Mouse (Mus musculus) neural tube, embryonic 13.5 days (tissue): ENCODE measurements around the gene Fbxo4. TPM values are rescaled to one million over a fixed set of nuclear protein-coding genes. Genes with fewer than 3 reads are reported as not detected.
A peak's percentile ranks its signal among the peaks of the same experiment; 100 is the strongest.

Experiments used
- ATAC-seq: fragments of 200-750 bp; cut with Nextera tagmentation; 2 replicates; pipeline ENCODE4 v1.8.0; 2017; ENCODE audit warnings: low read depth, mild to moderate bottlenecking, moderate TSS enrichment, moderate library complexity
- H3K27ac ChIP-seq: fragments of 300-500 bp; sonication (generic); replicated peaks from 2 replicates; pipeline ENCODE4 v1.5.1; 2015; ENCODE audit warnings: moderate library complexity, mild to moderate bottlenecking, inconsistent platforms
- H3K27me3 ChIP-seq: fragments of 300-500 bp; sonication (generic); 2 replicates; pipeline ENCODE4 v1.6.1; 2015; ENCODE audit warnings: mild to moderate bottlenecking, inconsistent platforms
- H3K36me3 ChIP-seq: fragments of 300-500 bp; sonication (generic); 2 replicates; pipeline ENCODE4 v1.6.1; 2015; ENCODE audit warnings: mild to moderate bottlenecking, inconsistent platforms
- H3K4me1 ChIP-seq: fragments of 300-500 bp; sonication (generic); replicated peaks from 2 replicates; pipeline ENCODE4 v1.6.1; 2015; ENCODE audit warnings: inconsistent platforms
- H3K4me2 ChIP-seq: fragments of 300-500 bp; sonication (generic); 2 replicates; pipeline ENCODE4 v1.6.1; 2015; ENCODE audit warnings: inconsistent platforms, mild to moderate bottlenecking, moderate library complexity
- H3K4me3 ChIP-seq: fragments of 300-500 bp; sonication (generic); 2 replicates; pipeline ENCODE4 v1.5.1; 2015; ENCODE audit warnings: mild to moderate bottlenecking, inconsistent platforms
- H3K9ac ChIP-seq: fragments of 300-500 bp; sonication (generic); 2 replicates; pipeline ENCODE4 v1.6.1; 2015; ENCODE audit warnings: moderate library complexity, mild to moderate bottlenecking, inconsistent platforms
- H3K9me3 ChIP-seq: fragments of 300-500 bp; sonication (generic); 2 replicates; pipeline ENCODE4 v1.6.1; 2016; ENCODE audit warnings: inconsistent platforms
- WGBS: fragments of 180-500 bp; shearing (Covaris S2); methylation state at CpG from one replicate; pipeline ENCODE4 v1.1.7; 2015; 5-methylcytosine and 5-hydroxymethylcytosine counted together
- polyA plus RNA-seq: library from polyadenylated mRNA; unstranded; fragments of >200 nt; fragmentation: Nextera tagmentation; extraction: Ambion mirVana; gene quantifications from 2 replicates; pipeline ENCODE4 v1.2.1, GENCODE M21; 2015

The Fbxo4 gene
- polyA plus RNA-seq = 8.3 and 9.0 TPM in 2 replicates

DNA sequence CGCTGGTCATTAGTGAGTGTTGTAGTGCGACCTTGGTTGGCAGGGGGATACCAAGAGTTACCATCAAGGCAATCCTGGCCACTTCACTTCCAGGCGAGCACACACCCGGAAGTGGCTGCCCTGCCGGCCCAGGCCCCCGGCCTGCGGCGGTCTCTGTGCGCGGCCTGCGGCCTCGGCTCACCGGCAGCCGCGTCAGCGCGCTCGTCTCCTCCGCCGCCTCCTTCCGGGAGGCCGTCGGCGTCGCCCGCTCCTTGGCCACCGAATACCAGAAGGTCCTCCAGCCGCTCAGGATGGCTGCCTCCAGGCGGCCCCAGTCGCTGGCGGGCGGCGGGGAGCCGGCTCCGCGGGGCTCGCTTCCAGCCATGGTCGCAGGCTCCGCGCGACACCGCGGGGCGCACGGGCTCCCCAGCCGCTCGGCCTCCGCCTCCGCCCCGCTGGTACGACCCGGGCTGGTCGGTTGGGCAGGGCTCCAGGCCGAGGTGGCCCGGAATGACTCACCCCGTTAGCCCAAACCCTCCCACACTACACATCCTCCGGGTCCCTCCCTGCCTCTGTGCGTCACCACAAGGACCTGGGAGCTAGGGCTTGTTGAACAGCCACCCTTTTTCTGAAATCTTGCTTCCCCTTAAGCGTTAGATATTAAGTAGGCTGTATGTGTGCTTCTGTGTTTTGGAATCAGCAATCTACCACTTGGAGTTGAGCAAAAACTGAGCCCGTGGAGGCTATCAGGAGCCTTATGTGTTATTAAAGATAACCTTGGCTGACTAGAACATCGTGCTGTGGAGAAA lies at the start of gene Fbxo4:
Fbxo4 (minus strand) TSS at position 513 of the 788 bp plus-strand sequence.
- peak within 1 kb of the TSS; percentile 94 for H3K27ac ChIP-seq
- peak within 1 kb of the TSS; percentile 68 for H3K4me2 ChIP-seq
- peak within 1 kb of the TSS; percentile 58 for H3K4me3 ChIP-seq
- 2% methylated on average over 61 of the region's 61 CpGs for WGBS
- ATAC-seq = peak; percentile 96
- no peaks in the 10 kb centered on the region for H3K9me3 ChIP-seq
- H3K9ac ChIP-seq = peak within 1 kb of the TSS; percentile 84
- H3K27me3 ChIP-seq = no peaks in the 10 kb centered on the region
- H3K4me1 ChIP-seq = peaks cover 7% of the 10 kb centered on the region
- H3K36me3 ChIP-seq = peaks cover 19% of the 10 kb centered on the region

DNA sequence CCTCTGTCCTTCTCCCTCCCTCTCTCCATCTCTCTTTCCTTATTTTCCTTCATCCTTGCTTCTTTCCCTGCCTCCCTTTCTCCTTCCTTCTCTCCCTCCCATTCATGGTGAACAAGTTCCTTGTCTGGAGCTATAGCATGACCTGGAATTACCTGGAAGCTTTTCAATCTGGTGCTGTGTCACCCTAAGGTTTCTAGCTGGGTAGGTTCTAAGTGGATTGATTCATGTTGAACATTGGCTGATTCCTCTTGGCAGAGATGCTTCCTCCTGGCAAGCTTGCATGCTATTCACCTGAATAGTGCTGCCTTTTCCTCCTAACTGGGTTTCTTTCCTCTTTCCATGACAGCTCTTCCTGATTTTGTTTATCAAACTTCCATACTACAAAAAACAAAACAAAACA lies 49.6 kb upstream of the Fbxo4 start:
- H3K27me3 ChIP-seq = no peaks in the 10 kb centered on the region
- H3K9me3 ChIP-seq = no peaks in the 10 kb centered on the region
- no peak overlapping the region for H3K4me2 ChIP-seq
- H3K36me3 ChIP-seq = no peaks in the 10 kb centered on the region
- no peak overlapping the region for H3K9ac ChIP-seq
- no peak overlapping the region for H3K4me3 ChIP-seq
- no peak overlapping the region for H3K27ac ChIP-seq
- H3K4me1 ChIP-seq = peaks cover 27% of the 10 kb centered on the region
- ATAC-seq = no peak

DNA sequence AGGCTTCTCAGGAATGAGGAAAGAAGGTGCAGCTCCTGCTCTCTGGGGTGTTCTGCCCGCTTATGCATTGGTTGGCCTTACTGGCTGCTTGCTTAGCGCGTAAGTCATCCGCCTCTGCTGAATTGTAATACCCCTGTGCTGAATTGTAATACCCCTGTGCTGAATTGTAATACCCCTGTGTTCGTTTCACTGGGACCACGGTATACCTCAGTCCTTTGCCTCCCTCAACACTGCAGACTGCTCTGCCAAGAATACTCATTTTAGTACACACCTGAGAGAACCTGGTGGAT lies 49.0 kb upstream of the Fbxo4 start:
- Histone ChIP-seq H3K27ac (no peak overlapping the region), H3K9ac (no peak overlapping the region), H3K27me3 (no peaks in the 10 kb centered on the region), H3K9me3 (no peaks in the 10 kb centered on the region), H3K4me2 (peak overlapping the region; percentile 68), H3K4me3 (no peak overlapping the region), H3K4me1 (peaks cover 27% of the 10 kb centered on the region), H3K36me3 (no peaks in the 10 kb centered on the region)
- ATAC-seq = no peak
- WGBS = 77% methylated on average over 6 of the region's 6 CpGs

DNA sequence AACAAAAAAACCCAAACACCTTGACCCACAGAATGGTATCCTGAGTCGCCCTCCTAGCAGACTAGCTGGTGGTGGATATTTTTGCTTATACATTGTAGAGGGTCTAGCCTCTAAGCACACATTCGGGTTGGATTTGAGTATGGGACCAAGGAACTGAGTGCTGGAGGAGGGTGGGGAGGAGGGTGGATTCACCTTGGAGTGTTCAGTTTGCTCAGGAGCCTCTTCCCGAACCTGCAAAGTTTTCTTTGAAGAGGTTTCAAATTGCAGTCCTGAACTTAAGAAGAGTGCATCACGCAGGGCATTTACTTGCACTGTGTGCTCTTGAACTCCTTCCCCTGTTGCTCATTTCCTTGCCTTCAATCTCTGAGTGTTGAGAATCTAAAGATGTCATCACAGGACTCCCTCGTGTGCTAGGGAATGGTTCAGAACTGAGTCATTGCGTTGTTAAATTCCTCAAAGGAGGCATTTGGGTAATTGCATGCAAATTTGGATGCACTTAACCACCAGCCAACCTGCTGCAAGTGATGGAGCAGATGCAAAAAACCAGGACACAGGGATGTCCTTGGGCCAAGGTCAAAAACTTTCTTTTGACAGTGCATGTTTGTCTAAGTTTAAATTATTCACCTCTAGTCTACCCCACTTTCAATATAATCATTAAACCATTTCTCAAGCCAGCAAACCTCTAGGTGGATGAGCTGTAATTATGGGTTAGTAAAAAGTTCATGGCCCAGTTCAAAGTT lies 48.5 kb upstream of the Fbxo4 start:
- no peaks in the 10 kb centered on the region for H3K9me3 ChIP-seq
- H3K4me1 ChIP-seq = peaks cover 27% of the 10 kb centered on the region
- H3K36me3 ChIP-seq = no peaks in the 10 kb centered on the region
- H3K27me3 ChIP-seq = no peaks in the 10 kb centered on the region
- peak overlapping the region; percentile 98 for H3K27ac ChIP-seq
- WGBS = 8% methylated on average over 6 of the region's 6 CpGs
- peak overlapping the region; percentile 68 for H3K4me2 ChIP-seq
- H3K9ac ChIP-seq = peak overlapping the region; percentile 89
- peak overlapping the region; percentile 86 for H3K4me3 ChIP-seq
- ATAC-seq = no peak

DNA sequence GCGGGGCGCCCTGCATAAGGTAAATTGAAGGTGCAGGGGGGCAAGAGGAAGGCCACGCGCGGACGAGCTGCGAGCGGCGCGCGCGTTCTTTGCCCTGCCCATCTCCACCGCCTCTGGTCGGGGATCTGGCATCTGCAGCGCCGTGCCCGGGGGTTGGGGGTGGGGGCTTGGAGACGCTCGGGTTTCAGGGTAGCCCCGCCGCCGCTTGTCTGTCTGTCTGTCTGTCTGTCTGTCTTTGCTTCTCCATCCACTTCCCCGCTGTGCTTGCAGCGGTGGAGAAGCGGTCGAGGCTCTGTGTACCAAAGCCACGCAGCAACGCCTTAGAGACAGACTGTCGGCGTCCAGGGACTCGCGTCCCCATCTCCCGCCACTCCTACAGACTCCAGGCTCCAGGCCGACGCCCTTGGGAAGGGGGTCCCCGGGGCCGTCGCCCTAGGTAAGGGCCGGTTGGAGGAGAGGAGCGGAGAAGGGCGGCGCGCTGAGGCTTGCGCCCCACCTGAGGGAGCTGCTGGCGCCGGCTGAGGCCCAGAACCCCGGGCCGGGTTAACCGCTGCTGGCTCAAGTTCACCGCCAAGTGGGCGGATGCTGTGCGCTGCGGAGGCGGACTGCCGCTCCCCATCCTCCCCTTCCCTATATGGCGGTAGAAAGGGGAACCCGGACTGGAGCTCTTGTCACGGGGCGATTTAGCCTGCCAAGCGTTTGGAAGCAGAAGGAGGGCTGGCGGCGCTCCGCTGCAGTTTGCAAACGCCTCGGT lies 47.6 kb upstream of the Fbxo4 start:
- peak overlapping the region; percentile 98 for H3K27ac ChIP-seq
- peak overlapping the region; percentile 86 for H3K4me3 ChIP-seq
- H3K4me2 ChIP-seq = peak overlapping the region; percentile 68
- WGBS = under 1% methylated on average over 63 of the region's 65 CpGs
- no peaks in the 10 kb centered on the region for H3K27me3 ChIP-seq
- no peaks in the 10 kb centered on the region for H3K9me3 ChIP-seq
- H3K36me3 ChIP-seq = no peaks in the 10 kb centered on the region
- peak overlapping the region; percentile 89 for H3K9ac ChIP-seq
- peaks cover 22% of the 10 kb centered on the region for H3K4me1 ChIP-seq
- peak; percentile 88 for ATAC-seq

DNA sequence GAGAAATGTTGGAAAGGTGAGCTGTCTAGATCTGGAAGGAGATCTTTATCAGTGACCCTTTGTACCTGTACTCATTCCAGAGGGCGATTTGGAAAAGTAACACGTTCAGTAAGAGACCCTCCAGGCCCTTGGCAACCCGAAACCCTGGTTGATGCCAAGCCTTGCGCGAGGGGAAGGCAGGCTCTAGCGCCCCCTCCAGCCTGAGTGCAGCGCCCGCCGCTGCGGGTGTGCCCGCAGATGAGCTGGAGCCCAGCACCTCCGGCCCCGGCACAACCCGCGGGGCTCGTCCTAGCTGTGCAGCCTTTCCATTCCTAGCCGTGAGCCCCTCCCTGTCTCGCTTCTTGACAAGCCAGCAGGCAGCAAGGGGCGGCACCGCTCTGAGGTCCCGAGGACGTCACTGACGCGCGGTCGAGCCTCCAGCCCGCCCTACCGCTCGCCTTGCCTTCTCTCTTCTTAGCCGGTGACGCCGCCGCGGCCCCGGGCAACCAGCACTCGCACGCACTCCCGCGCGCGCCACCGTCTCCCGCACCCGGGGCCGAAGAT lies 46.9 kb upstream of the Fbxo4 start, which contains the start of gene Oxct1:
Oxct1 (plus strand) TSS at position 153 of the 543 bp plus-strand sequence.
- ATAC-seq = peak; percentile 97
- Histone ChIP-seq H3K4me1 (peaks cover 22% of the 10 kb centered on the region), H3K9ac (peak within 1 kb of the TSS; percentile 89), H3K36me3 (no peaks in the 10 kb centered on the region), H3K4me3 (peak within 1 kb of the TSS; percentile 86), H3K9me3 (no peaks in the 10 kb centered on the region), H3K27ac (peak within 1 kb of the TSS; percentile 98), H3K27me3 (no peaks in the 10 kb centered on the region), H3K4me2 (peak within 1 kb of the TSS; percentile 68)
- WGBS = under 1% methylated on average over 45 of the region's 45 CpGs

DNA sequence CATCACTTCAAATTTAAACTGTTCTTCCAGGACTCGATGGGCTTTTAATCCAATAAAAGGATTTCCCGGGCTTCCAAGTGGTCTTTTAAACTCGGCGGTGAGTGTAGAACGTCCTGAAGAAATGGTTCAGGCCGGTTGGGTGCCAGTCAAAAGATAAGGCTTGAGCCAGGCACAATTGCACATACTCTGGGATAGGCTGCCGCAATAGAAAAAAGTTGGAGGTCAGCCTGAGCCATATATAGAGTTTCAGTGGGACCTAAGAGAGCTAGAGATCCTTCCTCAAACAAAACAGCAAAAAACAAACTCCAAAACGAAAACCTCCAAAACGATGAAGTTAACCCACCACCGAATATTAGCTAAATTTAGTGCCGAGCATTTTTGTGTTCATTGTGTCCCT lies 46.1 kb upstream of the Fbxo4 start:
- peaks cover 22% of the 10 kb centered on the region for H3K4me1 ChIP-seq
- peak overlapping the region; percentile 98 for H3K27ac ChIP-seq
- H3K36me3 ChIP-seq = no peaks in the 10 kb centered on the region
- no peaks in the 10 kb centered on the region for H3K27me3 ChIP-seq
- peak overlapping the region; percentile 89 for H3K9ac ChIP-seq
- peak overlapping the region; percentile 86 for H3K4me3 ChIP-seq
- WGBS = 76% methylated on average over 11 of the region's 11 CpGs
- H3K4me2 ChIP-seq = peak overlapping the region; percentile 68
- no peak for ATAC-seq
- H3K9me3 ChIP-seq = no peaks in the 10 kb centered on the region

DNA sequence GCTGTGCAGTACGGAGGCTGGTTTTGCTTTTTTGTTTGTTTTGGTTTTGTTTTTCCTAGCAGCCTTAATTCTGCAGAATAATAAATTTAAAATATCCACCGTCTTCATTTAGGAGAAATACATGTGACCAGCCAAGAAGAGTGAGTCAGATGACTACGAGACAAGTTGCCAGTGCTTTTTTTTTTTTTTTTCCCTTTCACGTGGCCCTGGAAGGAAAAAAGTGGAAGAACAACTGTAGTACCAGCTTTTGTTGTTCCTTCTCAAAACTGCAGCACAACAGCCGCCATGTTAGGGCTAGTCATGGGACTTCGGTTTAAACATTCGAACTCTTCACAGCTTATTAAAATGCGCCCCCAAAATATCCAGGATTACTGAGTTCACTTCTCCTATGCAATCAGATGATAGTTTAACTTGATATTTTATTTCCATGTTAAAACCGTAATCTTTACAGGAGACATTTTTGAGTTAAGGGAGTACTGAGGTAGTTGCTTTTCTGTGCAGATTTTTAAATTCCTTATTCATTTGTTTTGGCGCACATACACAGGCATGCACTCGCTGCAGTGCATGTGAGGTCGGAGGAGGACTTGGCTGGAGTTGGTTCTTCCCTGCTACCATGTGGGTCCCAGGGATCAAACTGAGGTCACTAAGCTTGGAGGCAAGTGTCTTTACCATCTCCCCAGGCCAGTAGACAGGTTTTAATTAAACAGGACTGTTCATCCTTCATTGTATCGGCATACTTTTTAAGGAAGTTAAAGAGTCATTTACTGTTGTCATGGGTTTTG lies 45.5 kb upstream of the Fbxo4 start:
- no peaks in the 10 kb centered on the region for H3K27me3 ChIP-seq
- H3K4me1 ChIP-seq = peaks cover 22% of the 10 kb centered on the region
- H3K4me2 ChIP-seq = no peak overlapping the region
- H3K9me3 ChIP-seq = no peaks in the 10 kb centered on the region
- H3K4me3 ChIP-seq = no peak overlapping the region
- no peak overlapping the region for H3K9ac ChIP-seq
- no peaks in the 10 kb centered on the region for H3K36me3 ChIP-seq
- no peak overlapping the region for H3K27ac ChIP-seq
- ATAC-seq = no peak
- WGBS = 87% methylated on average over 13 of the region's 13 CpGs

DNA sequence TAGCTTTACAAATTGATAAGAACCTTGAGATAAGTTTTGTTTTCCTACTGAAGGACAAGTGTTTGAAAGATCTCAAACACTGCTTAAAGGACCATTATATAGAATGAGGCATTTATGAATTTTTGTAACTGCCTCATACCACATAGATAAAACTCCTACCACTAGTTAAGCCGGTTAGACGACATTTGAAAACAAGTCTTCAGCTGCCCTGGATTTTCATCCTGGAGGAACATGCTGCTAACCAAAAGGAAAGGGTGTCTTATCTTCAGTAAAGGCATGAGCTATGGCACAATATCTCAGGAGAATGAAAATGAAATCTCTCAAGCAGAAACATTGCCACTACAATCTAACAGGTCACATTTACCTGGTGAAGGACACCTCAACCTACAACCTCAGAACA lies 44.4 kb upstream of the Fbxo4 start:
- no peaks in the 10 kb centered on the region for H3K9me3 ChIP-seq
- no peak for ATAC-seq
- no peaks in the 10 kb centered on the region for H3K36me3 ChIP-seq
- no peak overlapping the region for H3K27ac ChIP-seq
- no peak overlapping the region for H3K4me3 ChIP-seq
- no peaks in the 10 kb centered on the region for H3K27me3 ChIP-seq
- 90% methylated on average over 2 of the region's 2 CpGs for whole genome bisulfite sequencing
- H3K9ac ChIP-seq = no peak overlapping the region
- H3K4me2 ChIP-seq = no peak overlapping the region
- peaks cover 22% of the 10 kb centered on the region for H3K4me1 ChIP-seq

DNA sequence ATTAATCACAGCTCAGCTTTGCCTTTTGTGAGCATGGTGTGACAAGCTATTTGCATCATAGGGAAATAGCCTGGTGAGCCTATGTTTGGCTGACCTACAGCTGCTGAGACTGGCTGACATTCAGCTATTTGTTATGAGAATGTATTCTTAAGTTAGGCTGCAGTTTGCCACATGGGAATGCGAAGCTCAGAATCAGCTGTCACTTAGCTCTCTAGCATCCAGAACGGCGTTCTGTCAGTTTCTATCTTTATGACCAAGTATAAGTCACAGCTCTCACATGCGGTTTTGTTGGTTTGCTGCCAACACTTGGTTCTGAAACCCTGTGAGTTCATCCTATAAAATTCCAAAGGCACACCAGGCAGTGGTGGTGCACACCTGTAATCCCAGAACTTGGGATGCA lies 41.3 kb upstream of the Fbxo4 start:
- Histone ChIP-seq H3K27ac (no peak overlapping the region), H3K9ac (no peak overlapping the region), H3K9me3 (no peaks in the 10 kb centered on the region), H3K27me3 (no peaks in the 10 kb centered on the region), H3K4me3 (no peak overlapping the region), H3K4me1 (peaks cover 5% of the 10 kb centered on the region), H3K4me2 (no peak overlapping the region), H3K36me3 (no peaks in the 10 kb centered on the region)
- 71% methylated on average over 4 of the region's 4 CpGs for WGBS
- ATAC-seq = no peak

DNA sequence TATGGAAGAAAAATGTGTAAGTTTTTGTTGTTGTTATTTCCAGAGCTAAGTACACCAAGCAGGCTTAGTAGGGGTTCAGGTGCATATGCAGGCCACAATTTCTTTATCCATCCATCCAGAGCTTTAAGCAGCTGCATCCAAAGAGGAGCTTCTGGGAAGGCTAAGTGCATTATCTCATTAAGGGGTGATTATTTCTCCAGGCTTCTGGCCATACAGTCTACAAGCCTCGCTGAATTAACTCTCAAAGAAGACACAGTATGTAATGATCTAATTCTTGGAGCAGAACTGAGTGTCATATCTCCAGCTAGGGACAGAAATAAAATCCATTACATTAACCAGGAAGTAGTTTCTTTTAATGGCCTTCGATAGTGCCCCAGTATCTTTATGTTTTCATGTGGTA lies 34.5 kb upstream of the Fbxo4 start:
- Histone ChIP-seq H3K4me2 (no peak overlapping the region), H3K9me3 (no peaks in the 10 kb centered on the region), H3K4me3 (no peak overlapping the region), H3K9ac (no peak overlapping the region), H3K27ac (no peak overlapping the region), H3K4me1 (no peaks in the 10 kb centered on the region), H3K36me3 (no peaks in the 10 kb centered on the region), H3K27me3 (no peaks in the 10 kb centered on the region)
- peak; percentile 69; the same call in 1 of the 2 replicates for ATAC-seq
- 50% methylated on average over 2 of the region's 2 CpGs for WGBS
